ENCODE assay signal across 6 mouse cellular contexts in the genomic region with DNA sequence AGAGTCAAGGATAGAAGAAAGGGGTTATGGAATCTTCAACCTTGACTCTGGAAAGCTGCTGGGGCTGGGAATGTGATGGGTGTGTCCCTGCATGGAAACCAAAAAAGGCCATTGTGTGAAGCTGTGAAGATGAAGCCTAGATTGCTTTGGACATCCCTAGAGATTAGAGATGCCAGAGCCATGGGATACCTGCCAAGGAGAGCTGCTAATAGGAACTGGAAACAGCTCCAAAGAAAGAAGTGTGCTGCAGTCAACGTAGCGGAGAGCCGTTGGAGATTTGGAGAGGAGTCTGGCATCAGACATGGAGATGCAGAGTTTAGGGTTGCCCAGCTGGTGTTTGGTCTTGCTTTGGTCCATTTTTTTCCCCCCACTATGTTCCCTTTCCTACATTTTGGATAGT.
"Had no signal": no experiment of that assay in that cellular context is flagged by ENCODE, and none has a peak within 500 bp of the region (broad histone marks: within the 10 kb centered on the region; RNA-seq: fewer than 3 reads in every experiment).

No protein-coding gene starts in this region.

- ATAC-seq: liver, postnatal 0 days; midbrain, embryonic 13.5 days had no signal

- DNase-seq: kidney, postnatal 14 days; liver; liver, embryonic 13.5 days; liver, postnatal 0 days; thymus, postnatal 4 days had no signal
